8 mouse cellular contexts compared by ENCODE assay signal in genomic region chr16:94327781-94328711, GRCm38 (mm10). TPM values are rescaled to one million over a fixed set of nuclear protein-coding genes. Genes with fewer than 3 reads are reported as not detected.
DNase-seq lines count a peak whose midpoint lies in the region; ATAC-seq and TF ChIP-seq lines count a peak whose summit lies in the region.

Gene Ripply3, plus strand, starts transcription at chr16:94328420.

- DNase-seq in gastrocnemius, adult 18-20 months (ENCODE audit: low spot score), result peak; percentile 38
- no peak for DNase-seq in gastrocnemius, adult 8-10 months (ENCODE audit: low spot score in 2 of 2)
- DNase-seq in embryo, embryonic 11 days, result peak; percentile 67
- peak; percentile 67 for DNase-seq in heart, adult 8-10 months (ENCODE audit: low spot score)
- peak; percentile 76 for DNase-seq in kidney, adult 11 months
- DNase-seq in lung, adult 2 months, result peak; percentile 68
- no peak for DNase-seq in right cerebral cortex, postnatal 10 days (ENCODE audit: low spot score in 2 of 2)

- peak within 1 kb of the TSS; percentile 57 for H3K4me3 ChIP-seq in lung, adult 2 months (replicated peaks; ENCODE audit: extremely low read depth, low read depth, low read length)
- H3K4me3 ChIP-seq in neural tube, embryonic 13.5 days, result peak within 1 kb of the TSS; percentile 40

- H3K36me3 ChIP-seq in neural tube, embryonic 13.5 days, result no peaks in the 10 kb centered on the region

- ATAC-seq in neural tube, embryonic 13.5 days (ENCODE audit: low read depth), result peak; percentile 37; the same call in 1 of the 2 replicates

- WGBS in lung, adult 2 months, result 1% methylated on average over 63 of the region's 63 CpGs
- WGBS in neural tube, embryonic 13.5 days, result 1% methylated on average over 62 of the region's 63 CpGs

- TF ChIP-seq POLR2A in lung, adult 2 months (IDR thresholded peaks at IDR 0.05; ENCODE audit: borderline replicate concordance, extremely low read depth, low read depth, low read length), result peak; percentile 95

- no peaks in the 10 kb centered on the region for H3K9me3 ChIP-seq in neural tube, embryonic 13.5 days

- no peak for TF ChIP-seq CTCF in lung, adult 2 months (IDR thresholded peaks at IDR 0.05; ENCODE audit: insufficient read depth, low read length)

- peak within 1 kb of the TSS; percentile 57 for H3K9ac ChIP-seq in neural tube, embryonic 13.5 days

- H3K27me3 ChIP-seq in neural tube, embryonic 13.5 days, result peaks cover 50% of the 10 kb centered on the region

- peaks cover 5% of the 10 kb centered on the region for H3K4me1 ChIP-seq in lung, adult 2 months (ENCODE audit: control insufficient read depth, insufficient read depth, low read length)
- peaks cover 29% of the 10 kb centered on the region for H3K4me1 ChIP-seq in neural tube, embryonic 13.5 days (replicated peaks)

- no peak within 1 kb of the TSS for H3K27ac ChIP-seq in neural tube, embryonic 13.5 days (replicated peaks)

- H3K4me2 ChIP-seq in neural tube, embryonic 13.5 days, result peak within 1 kb of the TSS; percentile 63

RNA-seq across cellular contexts. Expression of gene Ripply3, which starts in this region (rescaled TPM):
- total RNA-seq in gastrocnemius, adult 18-20 months (2021), result 1 to 10 TPM in 1 of 2 experiments, under 1 TPM in 1; 0.43 to 1.4 TPM
- total RNA-seq in gastrocnemius, adult 8-10 months (2022), result under 1 TPM; 0.49 to 0.85 (median 0.74) TPM
- 1 to 10 TPM; 4.1 to 4.5 (median 4.3) TPM for total RNA-seq in heart, adult 8-10 months (2022)
- polyA plus RNA-seq in lung, adult 2 months (2012; rRNA removed), result 34.6 and 38.6 TPM in 2 replicates
- 2.3 and 2.6 TPM in 2 replicates for polyA plus RNA-seq in neural tube, embryonic 13.5 days (2015; fragmentation: Nextera tagmentation; extraction: Ambion mirVana)

Comparison
In these comparisons a context has a peak if more than half of its experiments do, and no peak if none do; other contexts are left out.
1. DNase-seq: peak in gastrocnemius, adult 18-20 months (single experiment), embryo, embryonic 11 days (single experiment), heart, adult 8-10 months (single experiment), kidney, adult 11 months (single experiment) and lung, adult 2 months (single experiment); none in gastrocnemius, adult 8-10 months (0 of 2) and right cerebral cortex, postnatal 10 days (0 of 2).